Mouse (Mus musculus) heart, adult 2 months (tissue): ENCODE measurements around the gene Actr3. TPM values are rescaled to one million over a fixed set of nuclear protein-coding genes. Genes with fewer than 3 reads are reported as not detected.

Source experiments
- DNase-seq, 2 experiments: peaks; one replicate each; pipeline ENCODE4 v3.0.0; 2021
- H3K27ac ChIP-seq: fragments of 200-600 bp; 2 replicates; pipeline ENCODE4 v1.8.1; 2022
- H3K27me3 ChIP-seq: fragments of 200-500 bp; 2 replicates; pipeline ENCODE4 v1.6.1; 2012; ENCODE audit warnings: mild to moderate bottlenecking, low read length, inconsistent platforms, mixed read lengths; ENCODE audit not compliant: control insufficient read depth, insufficient read depth
- H3K36me3 ChIP-seq: fragments of 200-500 bp; 2 replicates; pipeline ENCODE4 v1.6.1; 2012; ENCODE audit warnings: low read length, inconsistent platforms; ENCODE audit not compliant: control insufficient read depth, insufficient read depth
- H3K4me1 ChIP-seq: fragments of 200-500 bp; 2 replicates; pipeline ENCODE4 v1.6.1; 2011; ENCODE audit warnings: low read length; ENCODE audit not compliant: control insufficient read depth, insufficient read depth
- H3K4me3 ChIP-seq: fragments of 200-600 bp; 2 replicates; pipeline ENCODE4 v1.8.1; 2022
- H3K79me2 ChIP-seq: fragments of 200-500 bp; replicated peaks from 2 replicates; pipeline ENCODE4 v1.6.1; 2012; ENCODE audit warnings: mild to moderate bottlenecking, inconsistent platforms, low read length, moderate library complexity, mixed read lengths; ENCODE audit not compliant: control insufficient read depth, insufficient read depth
- H3K9ac ChIP-seq: fragments of 200-500 bp; 2 replicates; pipeline ENCODE4 v1.6.1; 2012; ENCODE audit warnings: low read depth, mild to moderate bottlenecking, control low read depth, inconsistent platforms, low read length, mixed read lengths
- CTCF ChIP-seq: fragments of 200-600 bp; IDR thresholded peaks from 2 replicates; pipeline ENCODE4 v1.8.1; 2022; ENCODE audit warnings: antibody characterized with exemption, mild to moderate bottlenecking, moderate library complexity
- EP300 ChIP-seq: fragments of 200-500 bp; IDR thresholded peaks from 2 replicates; pipeline ENCODE4 v1.6.1; 2011; ENCODE audit warnings: low read depth, low read length, control low read depth; ENCODE audit not compliant: insufficient read depth
- POLR2A ChIP-seq: fragments of 200-500 bp; IDR thresholded peaks from 2 replicates; pipeline ENCODE4 v1.6.1; 2011; ENCODE audit warnings: mild to moderate bottlenecking, low read depth, low read length, control low read depth; ENCODE audit not compliant: insufficient read depth
- WGBS: fragments of 180-500 bp; shearing (Covaris S2); methylation state at CpG from one replicate; pipeline ENCODE4 v1.1.7; 2018; 5-methylcytosine and 5-hydroxymethylcytosine counted together
- intact Hi-C: fragments of 180-260 bp; cut with DNase I; formaldehyde crosslinking; loops from one replicate; pipeline ENCODE4 v1.15.1; 2025
- polyA plus RNA-seq: library from polyadenylated mRNA; depleted of rRNA; stranded (reverse); fragments of >200 nt; gene quantifications from 2 replicates; pipeline ENCODE4 v1.2.3, GENCODE M21; 2012
- total RNA-seq, 2 experiments: library from RNA; stranded (reverse); gene quantifications; 2 replicates each; pipeline ENCODE4 v1.2.3; 2021

Actr3 gene
- total and polyA plus RNA-seq, 3 experiments = 33.8 to 118 (median 102) TPM

GRCm38 (mm10) chr1:125464011-125464410 lies 28.5 kb upstream of the Actr3 start:
- intact Hi-C loops = no loop called here
- 89% methylated on average over 4 of the region's 4 CpGs for WGBS

GRCm38 (mm10) chr1:125463349-125463748 lies 27.8 kb upstream of the Actr3 start:
- no peak for DNase-seq
- no peaks in the 10 kb centered on the region for H3K27me3 ChIP-seq
- WGBS = 53% methylated on average over 2 of the region's 2 CpGs
- TF ChIP-seq POLR2A (no peak), EP300 (no peak), CTCF (no peak)
- H3K9ac ChIP-seq = no peak overlapping the region
- peaks cover 5% of the 10 kb centered on the region for H3K4me1 ChIP-seq
- H3K36me3 ChIP-seq = no peaks in the 10 kb centered on the region; the same call in 1 of the 2 replicates
- intact Hi-C loops = no loop called here
- no peak overlapping the region for H3K27ac ChIP-seq
- H3K79me2 ChIP-seq = no peaks in the 10 kb centered on the region
- no peak overlapping the region for H3K4me3 ChIP-seq

More at GRCm38 (mm10) chr1:125464011-125464410, 28.5 kb upstream of the Actr3 start:
- H3K9ac ChIP-seq = no peak overlapping the region
- H3K4me3 ChIP-seq = no peak overlapping the region
- no peak overlapping the region for H3K27ac ChIP-seq
- DNase-seq = no peak
- no peaks in the 10 kb centered on the region; the same call in 1 of the 2 replicates for H3K36me3 ChIP-seq
- H3K79me2 ChIP-seq = no peaks in the 10 kb centered on the region
- H3K27me3 ChIP-seq = no peaks in the 10 kb centered on the region
- H3K4me1 ChIP-seq = peaks cover 4% of the 10 kb centered on the region
- TF ChIP-seq POLR2A (no peak), CTCF (no peak), EP300 (no peak)

DNA sequence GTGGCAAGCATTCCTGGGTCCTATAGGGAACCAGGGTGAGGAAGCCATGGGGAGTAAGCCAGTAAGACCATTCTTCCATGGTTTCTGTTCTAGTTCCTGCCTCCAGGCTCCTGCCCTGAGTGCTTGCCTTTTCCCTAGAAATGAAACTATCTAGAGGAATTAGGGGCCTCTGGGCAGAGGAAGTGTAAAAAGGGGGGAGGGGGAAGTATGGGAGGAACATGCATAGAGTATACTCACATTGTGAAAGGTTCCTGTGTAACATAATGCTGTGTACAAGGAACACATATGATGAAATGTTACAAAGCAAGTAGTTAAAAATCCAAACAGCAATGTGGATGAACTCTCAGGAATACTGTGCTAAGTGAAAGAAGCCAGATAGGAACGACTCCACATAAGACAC lies 27.4 kb upstream of the Actr3 start:
- Histone ChIP-seq H3K27ac (no peak overlapping the region; the same call in 1 of the 2 replicates), H3K79me2 (no peaks in the 10 kb centered on the region), H3K9ac (no peak overlapping the region), H3K27me3 (no peaks in the 10 kb centered on the region), H3K4me3 (no peak overlapping the region), H3K36me3 (no peaks in the 10 kb centered on the region; the same call in 1 of the 2 replicates), H3K4me1 (peaks cover 5% of the 10 kb centered on the region)
- intact Hi-C loops = no loop called here
- no peak for DNase-seq
- TF ChIP-seq POLR2A (no peak), EP300 (no peak), CTCF (no peak)
- 64% methylated on average over 1 of the region's 1 CpGs for WGBS

DNA sequence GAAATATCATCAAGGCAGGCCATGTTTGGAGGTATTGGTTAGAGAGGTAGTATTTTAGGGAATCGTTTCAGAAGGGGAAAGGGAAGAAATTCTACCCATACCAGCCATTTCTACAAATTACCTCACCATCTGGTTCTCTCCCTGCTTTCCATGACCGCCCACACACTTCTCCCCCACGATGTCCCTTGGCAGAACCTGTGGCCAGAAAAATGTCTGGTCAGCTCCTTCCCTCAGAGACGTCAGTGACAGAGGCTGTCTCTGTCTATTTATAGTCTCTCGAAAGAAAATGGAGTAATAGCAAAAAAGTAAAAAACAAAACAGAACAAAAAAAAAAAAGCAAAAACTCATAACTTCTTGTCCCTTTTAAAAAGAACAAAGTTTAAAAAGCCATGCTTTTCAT lies 23.0 kb upstream of the Actr3 start:
- TF ChIP-seq CTCF (no peak), POLR2A (no peak), EP300 (no peak)
- intact Hi-C loops = no loop called here
- Histone ChIP-seq H3K36me3 (no peaks in the 10 kb centered on the region; the same call in 1 of the 2 replicates), H3K27me3 (no peaks in the 10 kb centered on the region), H3K9ac (no peak overlapping the region), H3K4me3 (no peak overlapping the region), H3K4me1 (peaks cover 3% of the 10 kb centered on the region), H3K27ac (no peak overlapping the region; the same call in 1 of the 2 replicates), H3K79me2 (no peaks in the 10 kb centered on the region)
- peak in 1 of 2 experiments; percentile 52 for DNase-seq
- 23% methylated on average over 5 of the region's 5 CpGs for WGBS

- TF ChIP-seq CTCF (no peak), POLR2A (no peak), EP300 (no peak)
- Histone ChIP-seq H3K9ac (no peak overlapping the region), H3K4me1 (peaks cover 3% of the 10 kb centered on the region), H3K27ac (no peak overlapping the region), H3K4me3 (no peak overlapping the region), H3K79me2 (no peaks in the 10 kb centered on the region), H3K36me3 (no peaks in the 10 kb centered on the region), H3K27me3 (no peaks in the 10 kb centered on the region)
- 76% methylated on average over 2 of the region's 2 CpGs for WGBS
- intact Hi-C loops = no loop called here
- DNase-seq = no peak
Measured at GRCm38 (mm10) chr1:125455128-125455527, 19.6 kb upstream of the Actr3 start.

GRCm38 (mm10) chr1:125450282-125451000 lies 14.9 kb upstream of the Actr3 start:
- TF ChIP-seq EP300 (no peak), CTCF (no peak), POLR2A (no peak)
- intact Hi-C loops = no loop called here
- no peaks in the 10 kb centered on the region for H3K79me2 ChIP-seq
- no peak overlapping the region for H3K4me3 ChIP-seq
- no peaks in the 10 kb centered on the region for H3K4me1 ChIP-seq
- no peak for DNase-seq
- no peak overlapping the region for H3K27ac ChIP-seq
- H3K9ac ChIP-seq = no peak overlapping the region
- H3K36me3 ChIP-seq = no peaks in the 10 kb centered on the region
- H3K27me3 ChIP-seq = no peaks in the 10 kb centered on the region
- WGBS = 82% methylated on average over 4 of the region's 4 CpGs
